Mouse (Mus musculus): ENCODE results near the gene Gm5426.

DNA sequence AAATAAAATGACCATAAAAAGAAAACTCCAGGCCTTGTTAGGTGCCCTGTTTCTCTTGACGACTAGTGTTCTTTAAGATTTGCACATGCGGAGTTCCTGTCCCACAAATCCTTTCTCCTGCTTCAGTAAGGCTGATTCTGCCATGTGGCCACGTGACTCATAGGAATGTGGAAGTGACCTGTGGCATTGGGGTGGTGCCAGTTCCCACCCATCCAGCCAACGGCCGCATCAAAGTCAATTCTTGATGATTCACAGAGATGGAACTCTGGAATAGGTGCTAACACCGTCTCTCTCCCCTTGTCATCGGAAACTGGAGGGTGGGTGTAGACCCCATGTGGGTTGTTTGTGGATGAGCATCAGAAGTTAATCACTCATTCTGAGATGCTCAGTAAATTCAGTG lies 39.7 kb upstream of the Gm5426 start:
- no peak for TF ChIP-seq CTCF (IDR thresholded peaks at IDR 0.05; ENCODE audit: control insufficient read depth, insufficient read depth, insufficient replicate concordance, low read depth, low read length)
- TF ChIP-seq POLR2A (IDR thresholded peaks at IDR 0.05; ENCODE audit: control insufficient read depth, low read depth, low read length), result no peak

Measured in testis, adult 2 months (tissue).